Mouse (Mus musculus) liver, embryonic 16.5 days (tissue): ENCODE measurements at regions not wholly inside any gene's neighbourhood (a gene's known extent, or its start where the extent isn't known, plus 50 kb on each side); places are given as distances from the start of the nearest gene placed in this dataset.

Experiments used
- ATAC-seq: fragments of 200-750 bp; cut with Nextera tagmentation; 2 replicates; pipeline ENCODE4 v1.8.0; 2017; ENCODE audit warnings: low read depth, mild to moderate bottlenecking, moderate number of reproducible peaks, moderate library complexity
- H3K27ac ChIP-seq: fragments of 300-500 bp; sonication (generic); 2 replicates; pipeline ENCODE4 v1.5.1; 2014; ENCODE audit warnings: mild to moderate bottlenecking, low read length
- H3K27me3 ChIP-seq: fragments of 300-500 bp; sonication (generic); 2 replicates; pipeline ENCODE4 v1.6.1; 2014; ENCODE audit warnings: low read depth, low read length, mixed read lengths; ENCODE audit not compliant: control insufficient read depth, insufficient read depth
- H3K36me3 ChIP-seq: fragments of 300-500 bp; sonication (generic); 2 replicates; pipeline ENCODE4 v1.6.1; 2014; ENCODE audit warnings: mild to moderate bottlenecking; ENCODE audit not compliant: control insufficient read depth, insufficient read depth
- H3K4me1 ChIP-seq: fragments of 300-500 bp; sonication (generic); 2 replicates; pipeline ENCODE4 v1.6.1; 2014; ENCODE audit warnings: low read depth, low read length, mixed read lengths; ENCODE audit not compliant: control insufficient read depth
- H3K4me2 ChIP-seq: fragments of 300-500 bp; sonication (generic); 2 replicates; pipeline ENCODE4 v1.6.1; 2014; ENCODE audit warnings: low read depth, low read length, mixed read lengths
- H3K4me3 ChIP-seq: fragments of 300-500 bp; sonication (generic); 2 replicates; pipeline ENCODE4 v1.5.1; 2014; ENCODE audit warnings: low read depth, mild to moderate bottlenecking, low read length
- H3K9ac ChIP-seq: fragments of 300-500 bp; sonication (generic); 2 replicates; pipeline ENCODE4 v1.6.1; 2014; ENCODE audit warnings: low read depth, low read length
- H3K9me3 ChIP-seq: fragments of 300-500 bp; sonication (generic); replicated peaks from 2 replicates; pipeline ENCODE4 v1.6.1; 2016; ENCODE audit warnings: low read length; ENCODE audit not compliant: control insufficient read depth
- WGBS: fragments of 180-500 bp; shearing (Covaris S2); extraction: QIAGEN DNeasy Blood & Tissue Kit; methylation state at CpG from one replicate; pipeline ENCODE4 v1.1.7; 2014; ENCODE audit not compliant: insufficient replicate concordance; 5-methylcytosine and 5-hydroxymethylcytosine counted together

GRCm38 (mm10) chr4:94073178-94073870, 483.0 kb upstream of the Gm10306 start:
- Histone ChIP-seq H3K4me3 (no peak overlapping the region), H3K36me3 (no peaks in the 10 kb centered on the region)

GRCm38 (mm10) chr4:94082839-94083238, 473.5 kb upstream of the Gm10306 start:
- Histone ChIP-seq H3K4me3 (no peak overlapping the region), H3K9ac (no peak overlapping the region), H3K4me1 (no peaks in the 10 kb centered on the region), H3K27ac (no peak overlapping the region), H3K36me3 (no peaks in the 10 kb centered on the region), H3K4me2 (no peak overlapping the region), H3K27me3 (no peaks in the 10 kb centered on the region), H3K9me3 (no peaks in the 10 kb centered on the region)
- ATAC-seq, result no peak
- 60% methylated on average over 3 of the region's 3 CpGs for WGBS

More at GRCm38 (mm10) chr4:94073178-94073870, 483.0 kb upstream of the Gm10306 start:
- Histone ChIP-seq H3K27ac (no peak overlapping the region), H3K4me2 (no peak overlapping the region), H3K4me1 (no peaks in the 10 kb centered on the region), H3K27me3 (no peaks in the 10 kb centered on the region), H3K9me3 (no peaks in the 10 kb centered on the region), H3K9ac (no peak overlapping the region)
- 63% methylated on average over 9 of the region's 9 CpGs for WGBS
- ATAC-seq, result no peak

- H3K4me3 ChIP-seq, result no peak overlapping the region
- no peaks in the 10 kb centered on the region for H3K27me3 ChIP-seq
- H3K36me3 ChIP-seq, result no peaks in the 10 kb centered on the region
- WGBS, result 52% methylated on average over 5 of the region's 5 CpGs
- no peaks in the 10 kb centered on the region for H3K4me1 ChIP-seq
- H3K4me2 ChIP-seq, result no peak overlapping the region
- ATAC-seq, result no peak
- no peaks in the 10 kb centered on the region for H3K9me3 ChIP-seq
- no peak overlapping the region for H3K9ac ChIP-seq
- no peak overlapping the region for H3K27ac ChIP-seq
These were observed 462.0 kb upstream of the Gm10306 start for GRCm38 (mm10) chr4:94094379-94094778.

- WGBS, result 59% methylated on average over 4 of the region's 4 CpGs
- H3K27ac ChIP-seq, result no peak overlapping the region
- H3K4me1 ChIP-seq, result no peaks in the 10 kb centered on the region
- no peaks in the 10 kb centered on the region for H3K9me3 ChIP-seq
- no peak overlapping the region for H3K4me2 ChIP-seq
- no peaks in the 10 kb centered on the region for H3K36me3 ChIP-seq
- no peak for ATAC-seq
- H3K27me3 ChIP-seq, result no peaks in the 10 kb centered on the region
- H3K9ac ChIP-seq, result no peak overlapping the region
- no peak overlapping the region for H3K4me3 ChIP-seq
These were observed 449.4 kb upstream of the Gm10306 start for GRCm38 (mm10) chr4:94106941-94107340.

- Histone ChIP-seq H3K4me1 (no peaks in the 10 kb centered on the region), H3K36me3 (no peaks in the 10 kb centered on the region), H3K4me2 (no peak overlapping the region), H3K9ac (no peak overlapping the region), H3K9me3 (no peaks in the 10 kb centered on the region), H3K4me3 (no peak overlapping the region), H3K27me3 (no peaks in the 10 kb centered on the region), H3K27ac (no peak overlapping the region)
- 56% methylated on average over 3 of the region's 3 CpGs for WGBS
- ATAC-seq, result no peak
These were observed 439.5 kb upstream of the Gm10306 start for GRCm38 (mm10) chr4:94116881-94117280.

- H3K4me2 ChIP-seq, result no peak overlapping the region
- H3K27ac ChIP-seq, result no peak overlapping the region
- WGBS, result 65% methylated on average over 14 of the region's 14 CpGs
- no peaks in the 10 kb centered on the region for H3K27me3 ChIP-seq
- no peaks in the 10 kb centered on the region for H3K4me1 ChIP-seq
- ATAC-seq, result no peak
- no peaks in the 10 kb centered on the region for H3K9me3 ChIP-seq
- H3K36me3 ChIP-seq, result no peaks in the 10 kb centered on the region
- H3K9ac ChIP-seq, result no peak overlapping the region
- no peak overlapping the region for H3K4me3 ChIP-seq
These were observed 432.2 kb upstream of the Gm10306 start for GRCm38 (mm10) chr4:94124177-94124576.

GRCm38 (mm10) chr4:94137921-94138320, 418.4 kb upstream of the Gm10306 start:
- no peaks in the 10 kb centered on the region for H3K27me3 ChIP-seq
- WGBS, result 41% methylated on average over 2 of the region's 2 CpGs
- no peak for ATAC-seq

GRCm38 (mm10) chr4:94144901-94145801, 411.2 kb upstream of the Gm10306 start:
- Histone ChIP-seq H3K27ac (no peak overlapping the region), H3K9ac (no peak overlapping the region), H3K4me3 (no peak overlapping the region), H3K9me3 (no peaks in the 10 kb centered on the region), H3K4me2 (no peak overlapping the region), H3K4me1 (no peaks in the 10 kb centered on the region), H3K36me3 (no peaks in the 10 kb centered on the region), H3K27me3 (no peaks in the 10 kb centered on the region)
- no peak for ATAC-seq
- 64% methylated on average over 7 of the region's 7 CpGs for WGBS

More at GRCm38 (mm10) chr4:94137921-94138320, 418.4 kb upstream of the Gm10306 start:
- Histone ChIP-seq H3K27ac (no peak overlapping the region), H3K4me2 (no peak overlapping the region), H3K4me3 (no peak overlapping the region), H3K9me3 (no peaks in the 10 kb centered on the region), H3K9ac (no peak overlapping the region), H3K4me1 (no peaks in the 10 kb centered on the region), H3K36me3 (no peaks in the 10 kb centered on the region)

- no peak overlapping the region for H3K4me3 ChIP-seq
- no peak overlapping the region for H3K9ac ChIP-seq
- H3K36me3 ChIP-seq, result no peaks in the 10 kb centered on the region
- no peaks in the 10 kb centered on the region for H3K4me1 ChIP-seq
- H3K27ac ChIP-seq, result no peak overlapping the region
- no peak overlapping the region for H3K4me2 ChIP-seq
- H3K9me3 ChIP-seq, result no peaks in the 10 kb centered on the region
- no peaks in the 10 kb centered on the region for H3K27me3 ChIP-seq
- no peak for ATAC-seq
These were observed 408.3 kb upstream of the Gm10306 start for GRCm38 (mm10) chr4:94147964-94148533.
